Mouse (Mus musculus) fat pad, adult 2 months (tissue): ENCODE data around the gene Mfsd11.
"Not testable (repeated sequence)": the region's sequence is repeated elsewhere in the genome, so short reads cannot be mapped to it uniquely, and the experiment has no call there.

Experiments used
- DNase-seq: peaks from one replicate; pipeline ENCODE4 v3.0.0-alpha.2; 2011; ENCODE audit warnings: low read depth, low spot score; ENCODE audit errors: extremely low read depth

The Mfsd11 gene

GRCm38 (mm10) chr11:116881440-116881839, 29.2 kb downstream of the Mfsd11 start:
- no peak for DNase-seq

GRCm38 (mm10) chr11:116882446-116882845, 30.2 kb downstream of the Mfsd11 start:
- DNase-seq: no peak

GRCm38 (mm10) chr11:116884061-116884460, 31.8 kb downstream of the Mfsd11 start:
- no peak for DNase-seq

- DNase-seq: no peak
Measured at GRCm38 (mm10) chr11:116885275-116886151, 33.3 kb downstream of the Mfsd11 start.

GRCm38 (mm10) chr11:116887136-116887535, 34.9 kb downstream of the Mfsd11 start:
- no peak for DNase-seq

GRCm38 (mm10) chr11:116893532-116894442, 41.5 kb downstream of the Mfsd11 start:
- DNase-seq: no peak

- DNase-seq: no peak
Measured at GRCm38 (mm10) chr11:116895402-116895801, 43.2 kb downstream of the Mfsd11 start.

- DNase-seq: no peak
Measured at GRCm38 (mm10) chr11:116899247-116899646, 47.0 kb downstream of the Mfsd11 start.

- not testable (repeated sequence) for DNase-seq
Measured at GRCm38 (mm10) chr11:116902588-116902987, 50.3 kb downstream of the Mfsd11 start.

GRCm38 (mm10) chr11:116905741-116906456, 53.7 kb downstream of the Mfsd11 start:
- no peak for DNase-seq

GRCm38 (mm10) chr11:116913573-116913972, 61.3 kb downstream of the Mfsd11 start:
- no peak for DNase-seq

GRCm38 (mm10) chr11:116914267-116914885, 62.1 kb downstream of the Mfsd11 start:
- no peak for DNase-seq

GRCm38 (mm10) chr11:116915241-116915640, 63.0 kb downstream of the Mfsd11 start:
- DNase-seq: no peak

- DNase-seq: no peak
Measured at GRCm38 (mm10) chr11:116917361-116917760, 65.1 kb downstream of the Mfsd11 start.

- no peak for DNase-seq
Measured at GRCm38 (mm10) chr11:116918323-116919185, 66.3 kb downstream of the Mfsd11 start, which contains the start of gene Mgat5b. TSS of gene Mgat5b (plus strand) at chr11:116918863.

GRCm38 (mm10) chr11:116919186-116920020, 67.2 kb downstream of the Mfsd11 start:
- no peak for DNase-seq

- no peak for DNase-seq
Measured at GRCm38 (mm10) chr11:116920746-116921145, 68.5 kb downstream of the Mfsd11 start.

GRCm38 (mm10) chr11:116922058-116922457, 69.8 kb downstream of the Mfsd11 start:
- no peak for DNase-seq
